Mouse (Mus musculus): ENCODE results near the gene Mme. TPM values are rescaled to one million over a fixed set of nuclear protein-coding genes. Genes with fewer than 3 reads are reported as not detected.

Gene Mme
- polyA plus RNA-seq, 1 experiment from 2014 or later, result 15.1 TPM

GRCm38 (mm10) chr3:63390774-63391173 lies 149.4 kb downstream of the Mme start:
- H3K9ac ChIP-seq (ENCODE audit: low read length), result no peak overlapping the region
- ATAC-seq (ENCODE audit: low FRiP score) (no peak), DNase-seq (ENCODE audit: low spot score, missing footprints) (no peak)
- no peaks in the 10 kb centered on the region for H3K36me3 ChIP-seq (ENCODE audit: control insufficient read depth, insufficient read depth, low read length)
- H3K4me1 ChIP-seq (ENCODE audit: control insufficient read depth, insufficient read depth, low read length), result no peaks in the 10 kb centered on the region
- WGBS, result 81% methylated on average over 2 of the region's 2 CpGs
- H3K4me3 ChIP-seq (ENCODE audit: low read depth, low read length), result no peak overlapping the region
- H3K9me3 ChIP-seq (ENCODE audit: control insufficient read depth, low read length), result no peaks in the 10 kb centered on the region
- H3K27ac ChIP-seq (ENCODE audit: low read depth, low read length), result no peak overlapping the region
- no peak overlapping the region for H3K4me2 ChIP-seq
- no peaks in the 10 kb centered on the region for H3K27me3 ChIP-seq (ENCODE audit: control insufficient read depth, insufficient read depth, low read length)

DNA sequence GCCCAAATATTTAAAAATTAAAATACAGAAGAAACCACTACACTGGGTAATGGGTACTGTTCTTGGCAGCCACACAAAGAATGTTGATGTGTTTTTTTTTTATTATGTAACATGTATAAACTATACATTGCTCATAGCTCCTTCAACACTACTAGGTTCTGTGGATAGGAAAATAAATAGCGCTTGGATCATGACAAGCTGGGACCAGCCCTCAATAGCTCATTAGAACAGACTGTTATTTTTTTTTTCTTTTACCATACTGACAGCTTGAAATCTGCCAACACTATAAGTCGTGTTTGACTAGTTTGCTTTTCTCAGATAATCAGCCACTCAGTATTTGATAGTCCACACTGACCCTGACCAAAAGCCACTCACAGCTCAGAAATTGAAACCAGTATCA lies 150.0 kb downstream of the Mme start:
- Histone ChIP-seq H3K4me2 (no peak overlapping the region), H3K9ac (ENCODE audit: low read length) (no peak overlapping the region), H3K27ac (ENCODE audit: low read depth, low read length) (no peak overlapping the region), H3K36me3 (ENCODE audit: control insufficient read depth, insufficient read depth, low read length) (no peaks in the 10 kb centered on the region), H3K27me3 (ENCODE audit: control insufficient read depth, insufficient read depth, low read length) (no peaks in the 10 kb centered on the region), H3K9me3 (ENCODE audit: control insufficient read depth, low read length) (no peaks in the 10 kb centered on the region), H3K4me3 (ENCODE audit: low read depth, low read length) (no peak overlapping the region), H3K4me1 (ENCODE audit: control insufficient read depth, insufficient read depth, low read length) (no peaks in the 10 kb centered on the region)
- WGBS, result 80% methylated on average over 2 of the region's 2 CpGs
- ATAC-seq (ENCODE audit: low FRiP score) (no peak), DNase-seq (ENCODE audit: low spot score, missing footprints) (no peak)

- no peak for DNase-seq (ENCODE audit: low spot score, missing footprints)
- no peak overlapping the region for H3K27ac ChIP-seq (ENCODE audit: low read depth, low read length)
- H3K4me1 ChIP-seq (ENCODE audit: control insufficient read depth, insufficient read depth, low read length), result no peaks in the 10 kb centered on the region
- no peaks in the 10 kb centered on the region for H3K27me3 ChIP-seq (ENCODE audit: control insufficient read depth, insufficient read depth, low read length)
- no peak overlapping the region for H3K4me3 ChIP-seq (ENCODE audit: low read depth, low read length)
- H3K9ac ChIP-seq (ENCODE audit: low read length), result no peak overlapping the region
- H3K9me3 ChIP-seq (ENCODE audit: control insufficient read depth, low read length), result no peaks in the 10 kb centered on the region
- 90% methylated on average over 4 of the region's 4 CpGs for WGBS
- ATAC-seq (ENCODE audit: low FRiP score), result no peak
- no peaks in the 10 kb centered on the region for H3K36me3 ChIP-seq (ENCODE audit: control insufficient read depth, insufficient read depth, low read length)
- H3K4me2 ChIP-seq, result no peak overlapping the region
Observed at GRCm38 (mm10) chr3:63394424-63394941, 153.1 kb downstream of the Mme start.

GRCm38 (mm10) chr3:63398171-63398570 lies 156.8 kb downstream of the Mme start:
- no peaks in the 10 kb centered on the region for H3K4me1 ChIP-seq (ENCODE audit: control insufficient read depth, insufficient read depth, low read length)
- no peak overlapping the region for H3K9ac ChIP-seq (ENCODE audit: low read length)
- no peak overlapping the region for H3K27ac ChIP-seq (ENCODE audit: low read depth, low read length)
- no peak overlapping the region for H3K4me3 ChIP-seq (ENCODE audit: low read depth, low read length)
- 87% methylated on average over 4 of the region's 4 CpGs for WGBS
- no peak overlapping the region for H3K4me2 ChIP-seq
- DNase-seq (ENCODE audit: low spot score, missing footprints), result no peak
- H3K9me3 ChIP-seq (ENCODE audit: control insufficient read depth, low read length), result no peaks in the 10 kb centered on the region
- no peak for ATAC-seq (ENCODE audit: low FRiP score)
- no peaks in the 10 kb centered on the region for H3K36me3 ChIP-seq (ENCODE audit: control insufficient read depth, insufficient read depth, low read length)
- H3K27me3 ChIP-seq (ENCODE audit: control insufficient read depth, insufficient read depth, low read length), result no peaks in the 10 kb centered on the region

- no peak overlapping the region for H3K4me3 ChIP-seq (ENCODE audit: low read depth, low read length)
- H3K9me3 ChIP-seq (ENCODE audit: control insufficient read depth, low read length), result no peaks in the 10 kb centered on the region
- H3K9ac ChIP-seq (ENCODE audit: low read length), result no peak overlapping the region
- WGBS, result 92% methylated on average over 3 of the region's 3 CpGs
- DNase-seq (ENCODE audit: low spot score, missing footprints) (no peak), ATAC-seq (ENCODE audit: low FRiP score) (no peak)
- H3K4me2 ChIP-seq, result no peak overlapping the region
- no peaks in the 10 kb centered on the region for H3K27me3 ChIP-seq (ENCODE audit: control insufficient read depth, insufficient read depth, low read length)
- no peaks in the 10 kb centered on the region for H3K4me1 ChIP-seq (ENCODE audit: control insufficient read depth, insufficient read depth, low read length)
- H3K36me3 ChIP-seq (ENCODE audit: control insufficient read depth, insufficient read depth, low read length), result no peaks in the 10 kb centered on the region
- no peak overlapping the region for H3K27ac ChIP-seq (ENCODE audit: low read depth, low read length)
Observed at GRCm38 (mm10) chr3:63406438-63406837, 165.1 kb downstream of the Mme start.

DNA sequence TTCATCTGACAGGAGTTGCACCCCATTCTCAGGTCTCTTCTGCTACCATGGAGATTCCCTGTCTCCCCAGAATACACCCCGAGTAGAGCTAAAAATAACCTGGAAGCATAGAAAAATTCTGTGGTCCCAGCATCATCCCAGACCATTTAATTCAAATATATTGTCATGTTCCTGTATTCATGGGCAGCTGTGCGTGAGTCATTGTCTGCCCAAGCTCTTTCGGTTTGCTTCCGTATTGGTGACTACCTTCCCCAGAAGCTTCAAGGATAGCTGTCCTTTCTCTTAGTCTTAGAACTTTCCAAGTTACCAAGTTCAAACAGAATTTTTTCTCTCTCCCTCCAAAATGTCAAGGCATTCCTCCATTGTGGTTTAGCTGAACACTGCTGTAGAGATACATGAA lies 169.7 kb downstream of the Mme start:
- Histone ChIP-seq H3K27ac (ENCODE audit: low read depth, low read length) (no peak overlapping the region), H3K36me3 (ENCODE audit: control insufficient read depth, insufficient read depth, low read length) (no peaks in the 10 kb centered on the region), H3K27me3 (ENCODE audit: control insufficient read depth, insufficient read depth, low read length) (no peaks in the 10 kb centered on the region), H3K4me3 (ENCODE audit: low read depth, low read length) (no peak overlapping the region), H3K4me1 (ENCODE audit: control insufficient read depth, insufficient read depth, low read length) (no peaks in the 10 kb centered on the region), H3K4me2 (no peak overlapping the region), H3K9me3 (ENCODE audit: control insufficient read depth, low read length) (no peaks in the 10 kb centered on the region), H3K9ac (ENCODE audit: low read length) (no peak overlapping the region)
- 86% methylated on average over 4 of the region's 4 CpGs for WGBS
- DNase-seq (ENCODE audit: low spot score, missing footprints), result no peak
- no peak for ATAC-seq (ENCODE audit: low FRiP score)

GRCm38 (mm10) chr3:63412220-63412937 lies 171.0 kb downstream of the Mme start:
- WGBS, result 69% methylated on average over 6 of the region's 6 CpGs

GRCm38 (mm10) chr3:63413046-63413911 lies 171.9 kb downstream of the Mme start:
- Histone ChIP-seq H3K4me1 (ENCODE audit: control insufficient read depth, insufficient read depth, low read length) (no peaks in the 10 kb centered on the region), H3K9ac (ENCODE audit: low read length) (no peak overlapping the region), H3K27ac (ENCODE audit: low read depth, low read length) (no peak overlapping the region), H3K4me3 (ENCODE audit: low read depth, low read length) (no peak overlapping the region), H3K36me3 (ENCODE audit: control insufficient read depth, insufficient read depth, low read length) (no peaks in the 10 kb centered on the region), H3K27me3 (ENCODE audit: control insufficient read depth, insufficient read depth, low read length) (no peaks in the 10 kb centered on the region), H3K9me3 (ENCODE audit: control insufficient read depth, low read length) (no peaks in the 10 kb centered on the region), H3K4me2 (no peak overlapping the region)
- no peak for ATAC-seq (ENCODE audit: low FRiP score)
- no peak for DNase-seq (ENCODE audit: low spot score, missing footprints)
- WGBS, result 89% methylated on average over 6 of the region's 6 CpGs

More at GRCm38 (mm10) chr3:63412220-63412937, 171.0 kb downstream of the Mme start:
- Histone ChIP-seq H3K4me2 (no peak overlapping the region), H3K4me1 (ENCODE audit: control insufficient read depth, insufficient read depth, low read length) (no peaks in the 10 kb centered on the region), H3K27ac (ENCODE audit: low read depth, low read length) (no peak overlapping the region), H3K4me3 (ENCODE audit: low read depth, low read length) (no peak overlapping the region), H3K9me3 (ENCODE audit: control insufficient read depth, low read length) (no peaks in the 10 kb centered on the region), H3K9ac (ENCODE audit: low read length) (no peak overlapping the region), H3K36me3 (ENCODE audit: control insufficient read depth, insufficient read depth, low read length) (no peaks in the 10 kb centered on the region), H3K27me3 (ENCODE audit: control insufficient read depth, insufficient read depth, low read length) (no peaks in the 10 kb centered on the region)
- ATAC-seq (ENCODE audit: low FRiP score) (no peak), DNase-seq (ENCODE audit: low spot score, missing footprints) (no peak)

GRCm38 (mm10) chr3:63417284-63417683 lies 175.9 kb downstream of the Mme start:
- Histone ChIP-seq H3K9me3 (ENCODE audit: control insufficient read depth, low read length) (no peaks in the 10 kb centered on the region), H3K27ac (ENCODE audit: low read depth, low read length) (no peak overlapping the region), H3K4me1 (ENCODE audit: control insufficient read depth, insufficient read depth, low read length) (no peaks in the 10 kb centered on the region), H3K4me2 (no peak overlapping the region), H3K4me3 (ENCODE audit: low read depth, low read length) (no peak overlapping the region), H3K27me3 (ENCODE audit: control insufficient read depth, insufficient read depth, low read length) (no peaks in the 10 kb centered on the region), H3K36me3 (ENCODE audit: control insufficient read depth, insufficient read depth, low read length) (no peaks in the 10 kb centered on the region), H3K9ac (ENCODE audit: low read length) (no peak overlapping the region)
- DNase-seq (ENCODE audit: low spot score, missing footprints), result no peak
- no peak for ATAC-seq (ENCODE audit: low FRiP score)
- WGBS, result 85% methylated on average over 1 of the region's 1 CpGs

Measured in midbrain, embryonic 11.5 days (tissue).